Mouse (Mus musculus): ENCODE data around the gene Pgls.

GRCm38 (mm10) chr8:71579009-71579408 is 13.0 kb upstream of the Pgls start:
- TF ChIP-seq CTCF (IDR thresholded peaks at IDR 0.05; ENCODE audit: insufficient read depth, low read length) (no peak), POLR2A (IDR thresholded peaks at IDR 0.05; ENCODE audit: borderline replicate concordance, extremely low read depth, low read depth, low read length) (no peak)

Measured in lung, adult 2 months (tissue).